Mouse (Mus musculus) liver, adult 2 months (tissue): ENCODE results near the gene Glt8d1. TPM values are rescaled to one million over a fixed set of nuclear protein-coding genes. Genes with fewer than 3 reads are reported as not detected.

Experiments
- DNase-seq: peaks from one replicate; pipeline ENCODE4 v3.0.0-alpha.2; 2011; ENCODE audit warnings: low read depth, low spot score; ENCODE audit errors: extremely low read depth
- H3K27ac ChIP-seq: fragments of 200-500 bp; replicated peaks from 2 replicates; pipeline ENCODE4 v1.5.1; 2012; ENCODE audit warnings: low read depth, mild to moderate bottlenecking, control low read depth, inconsistent platforms, low read length; ENCODE audit not compliant: insufficient read depth
- H3K27me3 ChIP-seq: fragments of 200-500 bp; 2 replicates; pipeline ENCODE4 v1.6.1; 2012; ENCODE audit warnings: mild to moderate bottlenecking, moderate library complexity, low read length, inconsistent platforms; ENCODE audit not compliant: control insufficient read depth, insufficient read depth
- H3K36me3 ChIP-seq: fragments of 200-500 bp; 2 replicates; pipeline ENCODE4 v1.6.1; 2012; ENCODE audit warnings: low read length, inconsistent platforms; ENCODE audit not compliant: control insufficient read depth, insufficient read depth
- H3K4me1 ChIP-seq: fragments of 200-500 bp; 2 replicates; pipeline ENCODE4 v1.6.1; 2011; ENCODE audit warnings: low read length; ENCODE audit not compliant: control insufficient read depth, insufficient read depth
- H3K4me3 ChIP-seq: fragments of 200-500 bp; 2 replicates; pipeline ENCODE4 v1.5.1; 2011; ENCODE audit warnings: low read depth, mild to moderate bottlenecking, control low read depth, low read length, moderate library complexity; ENCODE audit not compliant: insufficient read depth
- H3K79me2 ChIP-seq: fragments of 200-500 bp; 2 replicates; pipeline ENCODE4 v1.6.1; 2012; ENCODE audit warnings: inconsistent platforms, mild to moderate bottlenecking, low read length, moderate library complexity; ENCODE audit not compliant: control insufficient read depth, insufficient read depth
- H3K9ac ChIP-seq: fragments of 200-500 bp; 2 replicates; pipeline ENCODE4 v1.6.1; 2012; ENCODE audit warnings: low read depth, mild to moderate bottlenecking, control low read depth, inconsistent platforms, low read length
- CTCF ChIP-seq: fragments of 200-500 bp; IDR thresholded peaks from 2 replicates; pipeline ENCODE4 v1.5.1; 2011; ENCODE audit warnings: low read depth, low read length, control low read depth
- POLR2A ChIP-seq: fragments of 200-500 bp; IDR thresholded peaks from 2 replicates; pipeline ENCODE4 v1.6.1; 2011; ENCODE audit warnings: low read length, control low read depth; ENCODE audit not compliant: insufficient read depth; ENCODE audit errors: extremely low read depth
- WGBS: fragments of 180-500 bp; shearing (Covaris S2); methylation state at CpG from one replicate; pipeline ENCODE4 v1.1.7; 2018; 5-methylcytosine and 5-hydroxymethylcytosine counted together
- polyA plus RNA-seq: library from polyadenylated mRNA; depleted of rRNA; stranded (reverse); fragments of >200 nt; gene quantifications from 2 replicates; pipeline ENCODE4 v1.2.3, GENCODE M21; 2012; rRNA removed
- total RNA-seq: library from RNA; depleted of rRNA; stranded (reverse); fragments of >200 nt; gene quantifications from 2 replicates; pipeline ENCODE4 v1.2.3, GENCODE M21; 2014; rRNA removed

Glt8d1 gene
- total and polyA plus RNA-seq, 2 experiments = 5.4 to 8.8 TPM

DNA sequence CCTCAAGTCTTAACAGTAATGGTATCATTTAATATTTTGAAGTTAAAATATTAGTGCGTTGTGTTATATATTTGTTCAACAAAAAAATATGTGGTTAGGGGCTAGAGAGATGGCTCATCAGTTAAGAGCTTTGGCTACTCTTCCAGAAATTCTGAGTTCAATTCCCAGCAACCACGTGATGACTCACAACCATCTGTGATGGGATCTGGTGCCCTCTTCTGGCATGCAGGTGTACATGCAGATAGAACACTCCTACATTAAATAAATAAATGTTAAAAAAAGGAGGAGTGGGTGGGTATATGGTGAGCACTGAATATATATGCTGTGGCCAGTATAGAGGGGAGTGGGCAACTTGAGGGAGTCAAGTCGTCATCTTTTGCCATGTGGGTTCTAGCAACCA, 24.6 kb downstream of the Glt8d1 start:
- 85% methylated on average over 3 of the region's 3 CpGs for WGBS
- TF ChIP-seq POLR2A = no peak
- peak; percentile 20; the same call in 1 of the 2 replicates for TF ChIP-seq CTCF
- H3K27ac ChIP-seq = no peak overlapping the region
- peaks cover 15% of the 10 kb centered on the region for H3K4me1 ChIP-seq
- H3K4me3 ChIP-seq = no peak overlapping the region
- H3K36me3 ChIP-seq = peaks cover 45% of the 10 kb centered on the region
- H3K9ac ChIP-seq = no peak overlapping the region
- peak; percentile 22 for DNase-seq
- no peaks in the 10 kb centered on the region for H3K27me3 ChIP-seq
- H3K79me2 ChIP-seq = no peaks in the 10 kb centered on the region; the same call in 1 of the 2 replicates

DNA sequence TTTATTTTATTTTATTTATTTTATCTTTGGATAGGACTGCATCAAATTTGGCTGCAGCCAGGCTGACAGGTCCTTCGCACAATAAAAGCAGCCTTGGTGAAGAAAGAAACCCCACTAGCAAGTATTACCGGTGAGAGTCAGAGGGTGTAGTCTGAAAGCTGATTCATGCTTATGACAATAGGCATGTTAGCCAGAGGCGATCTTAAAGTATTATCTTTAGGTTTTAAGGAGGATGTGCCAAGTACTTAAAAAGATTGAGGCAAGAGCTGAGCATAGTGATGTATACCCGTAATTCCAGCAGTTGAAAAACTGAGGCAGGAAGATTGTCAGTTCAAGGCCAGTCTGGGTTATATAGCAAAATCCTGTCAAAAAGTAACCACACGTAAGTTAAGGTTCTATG, 44.1 kb downstream of the Glt8d1 start:
- no peak overlapping the region for H3K27ac ChIP-seq
- no peak for DNase-seq
- peaks cover 53% of the 10 kb centered on the region for H3K36me3 ChIP-seq
- H3K27me3 ChIP-seq = no peaks in the 10 kb centered on the region
- H3K9ac ChIP-seq = no peak overlapping the region
- no peaks in the 10 kb centered on the region for H3K4me1 ChIP-seq
- TF ChIP-seq CTCF (no peak), POLR2A (no peak)
- WGBS = 99% methylated on average over 5 of the region's 5 CpGs
- no peaks in the 10 kb centered on the region for H3K79me2 ChIP-seq
- no peak overlapping the region for H3K4me3 ChIP-seq

DNA sequence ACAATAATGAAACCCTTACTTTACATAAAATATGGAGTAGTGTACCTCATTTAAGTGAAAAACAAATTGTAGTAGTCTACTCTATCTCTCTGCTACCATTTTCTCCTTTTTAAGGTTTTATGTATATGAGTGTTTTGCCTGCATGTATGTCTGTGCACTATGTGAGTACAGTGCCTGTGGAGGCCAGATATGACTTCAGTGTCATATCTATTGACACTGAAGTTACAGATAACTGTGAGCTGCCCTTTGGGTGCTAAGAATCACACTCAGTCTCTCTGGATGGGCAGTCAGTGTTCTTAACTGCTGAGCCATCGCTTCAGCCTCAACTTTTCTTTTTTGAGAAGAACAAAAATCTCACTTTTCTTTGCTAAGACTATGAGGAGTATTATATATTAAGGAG, 44.6 kb downstream of the Glt8d1 start:
- 98% methylated on average over 1 of the region's 1 CpGs for WGBS
- H3K27ac ChIP-seq = no peak overlapping the region

More for the DNA sequence above, 44.6 kb downstream of the Glt8d1 start:
- TF ChIP-seq POLR2A (no peak), CTCF (no peak)
- Histone ChIP-seq H3K4me1 (no peaks in the 10 kb centered on the region), H3K27me3 (no peaks in the 10 kb centered on the region), H3K4me3 (no peak overlapping the region), H3K79me2 (no peaks in the 10 kb centered on the region), H3K9ac (no peak overlapping the region), H3K36me3 (peaks cover 56% of the 10 kb centered on the region)
- no peak for DNase-seq

Other genes with a start within 250 kb of the Glt8d1 start
- gene Tmem110, start 175.8 kb upstream of the Glt8d1 start, total RNA-seq = 3.7 and 4.1 TPM in 2 replicates
- gene Tmem110, start 175.8 kb upstream of the Glt8d1 start, polyA plus RNA-seq = 7.5 and 8.2 TPM in 2 replicates
- 1.0 and 2.3 TPM in 2 replicates for gene Mustn1, start 122.2 kb upstream of the Glt8d1 start, total RNA-seq
- 4.1 and 4.4 TPM in 2 replicates for gene Mustn1, start 122.2 kb upstream of the Glt8d1 start, polyA plus RNA-seq
- 1,004 and 1,280 TPM in 2 replicates for gene Itih4, start 114.9 kb upstream of the Glt8d1 start, total RNA-seq
- gene Itih4, start 114.9 kb upstream of the Glt8d1 start, polyA plus RNA-seq = 1,016 and 1,052 TPM in 2 replicates
- 603 and 791 TPM in 2 replicates for gene Itih3, start 77.6 kb upstream of the Glt8d1 start, total RNA-seq
- 335 and 492 TPM in 2 replicates for gene Itih3, start 77.6 kb upstream of the Glt8d1 start, polyA plus RNA-seq
- 544 and 683 TPM in 2 replicates for gene Itih1, start 58.1 kb upstream of the Glt8d1 start, total RNA-seq
- gene Itih1, start 58.1 kb upstream of the Glt8d1 start, polyA plus RNA-seq = 457 and 504 TPM in 2 replicates
- 6.7 and 7.5 TPM in 2 replicates for gene Nek4, start 50.0 kb upstream of the Glt8d1 start, total RNA-seq
- 2.9 and 3.1 TPM in 2 replicates for gene Nek4, start 50.0 kb upstream of the Glt8d1 start, polyA plus RNA-seq
- gene Spcs1, start 272 bp downstream of the Glt8d1 start, total RNA-seq = 158 and 183 TPM in 2 replicates
- gene Spcs1, start 272 bp downstream of the Glt8d1 start, polyA plus RNA-seq = 101 and 128 TPM in 2 replicates
- 26.3 and 28.7 TPM in 2 replicates for gene Pbrm1, start 17.7 kb downstream of the Glt8d1 start, total RNA-seq
- gene Pbrm1, start 17.7 kb downstream of the Glt8d1 start, polyA plus RNA-seq = 6.1 and 6.3 TPM in 2 replicates
- gene Gnl3, start 17.8 kb downstream of the Glt8d1 start, total RNA-seq = 16.3 and 21.1 TPM in 2 replicates
- 8.3 and 18.2 TPM in 2 replicates for gene Gnl3, start 17.8 kb downstream of the Glt8d1 start, polyA plus RNA-seq
- gene Smim4, start 127.6 kb downstream of the Glt8d1 start, total RNA-seq = 30.9 and 35.3 TPM in 2 replicates
- 63.8 and 65.1 TPM in 2 replicates for gene Smim4, start 127.6 kb downstream of the Glt8d1 start, polyA plus RNA-seq
- 3.0 and 6.0 TPM in 2 replicates for gene Nt5dc2, start 129.7 kb downstream of the Glt8d1 start, total RNA-seq
- gene Nt5dc2, start 129.7 kb downstream of the Glt8d1 start, polyA plus RNA-seq = 14.8 and 17.5 TPM in 2 replicates
- 27.0 and 39.5 TPM in 2 replicates for gene Stab1, start 167.2 kb downstream of the Glt8d1 start, total RNA-seq
- 32.7 and 52.3 TPM in 2 replicates for gene Stab1, start 167.2 kb downstream of the Glt8d1 start, polyA plus RNA-seq
- 0.27 and 0.83 TPM in 2 replicates for gene Tnnc1, start 206.9 kb downstream of the Glt8d1 start, total RNA-seq
- gene Tnnc1, start 206.9 kb downstream of the Glt8d1 start, polyA plus RNA-seq = 0.32 TPM in 1 of 2 replicates, not detected in the other
- 66.7 and 83.0 TPM in 2 replicates for gene Nisch, start 215.5 kb downstream of the Glt8d1 start, total RNA-seq
- 107 and 152 TPM in 2 replicates for gene Nisch, start 215.5 kb downstream of the Glt8d1 start, polyA plus RNA-seq
- gene Sema3g, start 216.5 kb downstream of the Glt8d1 start, total RNA-seq = under 0.01 and 0.27 TPM in 2 replicates
- 0.05 and 0.19 TPM in 2 replicates for gene Sema3g, start 216.5 kb downstream of the Glt8d1 start, polyA plus RNA-seq
- gene Phf7, start 249.9 kb downstream of the Glt8d1 start, total RNA-seq = 6.9 and 9.0 TPM in 2 replicates
- gene Phf7, start 249.9 kb downstream of the Glt8d1 start, polyA plus RNA-seq = 4.4 and 4.5 TPM in 2 replicates